Mouse (Mus musculus) midbrain, embryonic 10.5 days (tissue): ENCODE results near the gene Prtn3. TPM values are rescaled to one million over a fixed set of nuclear protein-coding genes. Genes with fewer than 3 reads are reported as not detected.
"Not testable (repeated sequence)": the region's sequence is repeated elsewhere in the genome, so short reads cannot be mapped to it uniquely, and the experiment has no call there.

Experiments used
- DNase-seq: peaks from one replicate; pipeline ENCODE4 v3.0.0-alpha.2; 2017; ENCODE audit warnings: low spot score
- H3K27ac ChIP-seq: fragments of 300-500 bp; sonication (generic); replicated peaks from 2 replicates; pipeline ENCODE4 v1.5.1; 2016; ENCODE audit warnings: mild to moderate bottlenecking
- H3K27me3 ChIP-seq: fragments of 300-500 bp; sonication (generic); 2 replicates; pipeline ENCODE4 v1.6.1; 2016; ENCODE audit warnings: low read depth, mild to moderate bottlenecking; ENCODE audit not compliant: poor library complexity, severe bottlenecking
- H3K36me3 ChIP-seq: fragments of 300-500 bp; sonication (generic); 2 replicates; pipeline ENCODE4 v1.6.1; 2016; ENCODE audit warnings: mild to moderate bottlenecking, moderate library complexity
- H3K4me1 ChIP-seq: fragments of 300-500 bp; sonication (generic); 2 replicates; pipeline ENCODE4 v1.6.1; 2016
- H3K4me3 ChIP-seq: fragments of 300-500 bp; sonication (generic); 2 replicates; pipeline ENCODE4 v1.5.1; 2016; ENCODE audit warnings: mild to moderate bottlenecking, moderate library complexity
- H3K9me3 ChIP-seq: fragments of 300-500 bp; sonication (generic); replicated peaks from 2 replicates; pipeline ENCODE4 v1.6.1; 2016; ENCODE audit warnings: mild to moderate bottlenecking
- WGBS: fragments of 180-500 bp; shearing (Covaris S2); methylation state at CpG from one replicate; pipeline ENCODE4 v1.1.7; 2016; 5-methylcytosine and 5-hydroxymethylcytosine counted together
- polyA plus RNA-seq: library from polyadenylated mRNA; unstranded; fragments of >200 nt; fragmentation: Nextera tagmentation; extraction: Ambion mirVana; gene quantifications from 2 replicates; pipeline ENCODE4 v1.2.1, GENCODE M21; 2016

The Prtn3 gene
- polyA plus RNA-seq, 1 experiment from 2014 or later: 8.0 TPM

DNA sequence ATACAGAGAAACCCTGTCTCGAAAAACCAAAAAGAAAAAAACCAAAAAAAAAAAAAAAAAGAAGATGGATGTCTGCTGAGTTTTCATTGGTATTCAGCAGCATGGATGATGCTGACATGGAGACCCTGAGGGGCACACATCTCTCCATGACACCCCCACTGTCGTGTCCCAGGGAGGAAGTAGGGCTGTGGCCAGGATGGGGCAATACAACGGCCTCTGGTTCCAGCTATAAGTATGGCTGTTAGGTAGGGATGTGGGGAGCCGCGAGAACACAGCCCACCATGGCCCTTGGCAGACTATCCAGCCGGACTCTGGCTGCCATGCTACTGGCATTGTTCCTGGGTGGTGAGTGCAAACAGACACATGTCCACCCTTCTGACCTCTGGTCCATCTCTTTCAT, 11.8 kb downstream of the Prtn3 start, which contains the start of gene Elane:
TSS of gene Elane (plus strand) at position 194 of the 400 bp plus-strand sequence.
- H3K27ac ChIP-seq: no peak within 1 kb of the TSS
- H3K9me3 ChIP-seq: no peaks in the 10 kb centered on the region
- no peak within 1 kb of the TSS for H3K4me3 ChIP-seq
- no peak for DNase-seq
- 88% methylated on average over 6 of the region's 6 CpGs for WGBS
- H3K27me3 ChIP-seq: peaks cover 54% of the 10 kb centered on the region
- no peaks in the 10 kb centered on the region for H3K36me3 ChIP-seq
- H3K4me1 ChIP-seq: peaks cover 21% of the 10 kb centered on the region

DNA sequence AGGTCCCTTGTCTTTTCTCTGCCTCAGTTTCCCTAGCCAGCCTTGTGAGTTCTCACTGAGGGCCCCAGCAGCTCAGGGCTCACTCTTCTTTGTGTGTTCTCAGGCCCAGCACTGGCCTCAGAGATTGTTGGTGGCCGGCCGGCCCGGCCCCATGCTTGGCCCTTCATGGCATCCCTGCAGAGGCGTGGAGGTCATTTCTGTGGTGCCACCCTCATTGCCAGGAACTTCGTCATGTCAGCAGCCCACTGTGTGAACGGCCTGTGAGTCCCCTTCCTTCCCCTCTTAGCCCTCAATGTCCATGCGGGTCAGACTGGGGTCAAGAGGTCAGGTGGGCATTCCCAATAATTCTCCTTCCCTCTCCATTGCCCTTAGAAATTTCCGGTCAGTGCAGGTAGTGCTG, 12.3 kb downstream of the Prtn3 start:
- WGBS: 84% methylated on average over 8 of the region's 8 CpGs
- Histone ChIP-seq H3K36me3 (no peaks in the 10 kb centered on the region), H3K4me3 (no peak overlapping the region), H3K27me3 (peaks cover 52% of the 10 kb centered on the region), H3K9me3 (no peaks in the 10 kb centered on the region), H3K4me1 (peaks cover 21% of the 10 kb centered on the region), H3K27ac (no peak overlapping the region)
- DNase-seq: no peak

DNA sequence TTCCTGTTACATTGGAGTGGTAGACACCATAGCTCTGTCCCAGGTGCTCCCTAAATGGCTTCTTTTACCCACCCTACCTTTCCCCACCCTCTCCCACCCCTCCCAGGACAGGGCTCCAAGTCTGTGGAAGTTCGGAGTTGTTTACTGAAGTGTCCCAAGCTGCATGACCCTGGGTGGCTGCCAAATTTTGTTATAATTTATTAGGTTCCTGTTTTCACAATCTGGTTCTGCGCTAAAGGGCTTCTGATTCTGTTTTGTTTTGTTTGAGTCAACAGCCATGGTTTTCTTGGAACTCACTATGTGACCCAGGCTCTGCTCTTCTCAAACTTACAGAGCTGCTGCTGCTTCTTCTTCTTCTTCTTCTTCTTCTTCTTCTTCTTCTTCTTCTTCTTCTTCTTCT, 15.1 kb downstream of the Prtn3 start:
- Histone ChIP-seq H3K27ac (no peak overlapping the region), H3K36me3 (peaks cover 6% of the 10 kb centered on the region; the same call in 1 of the 2 replicates), H3K4me1 (no peaks in the 10 kb centered on the region), H3K4me3 (no peak overlapping the region), H3K27me3 (peaks cover 29% of the 10 kb centered on the region), H3K9me3 (no peaks in the 10 kb centered on the region)
- WGBS: 97% methylated on average over 2 of the region's 2 CpGs
- DNase-seq: no peak

DNA sequence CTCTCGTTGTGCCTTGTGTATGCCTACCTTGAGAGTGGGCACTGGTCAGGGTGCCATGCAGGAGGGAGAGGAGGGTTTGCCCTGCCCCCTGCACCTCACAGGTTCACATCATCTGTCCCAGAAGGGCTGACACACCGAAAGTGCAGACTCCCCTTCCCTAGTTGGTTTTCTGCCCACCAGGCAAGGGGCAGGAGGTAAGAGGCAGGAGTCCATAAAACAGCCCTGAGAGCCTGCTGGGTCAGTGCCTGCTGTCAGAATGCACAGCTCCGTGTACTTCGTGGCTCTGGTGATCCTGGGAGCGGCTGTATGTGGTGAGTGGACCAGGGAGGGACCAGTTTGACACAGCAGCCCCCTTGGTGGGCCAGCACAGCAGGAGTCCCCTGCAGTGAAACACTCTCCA, 16.4 kb downstream of the Prtn3 start, which contains the start of gene Cfd:
TSS of gene Cfd (plus strand) at position 184 of the 400 bp plus-strand sequence.
- Histone ChIP-seq H3K4me3 (no peak within 1 kb of the TSS), H3K4me1 (no peaks in the 10 kb centered on the region), H3K9me3 (no peaks in the 10 kb centered on the region), H3K27me3 (peaks cover 29% of the 10 kb centered on the region), H3K27ac (no peak within 1 kb of the TSS), H3K36me3 (peaks cover 18% of the 10 kb centered on the region)
- no peak for DNase-seq
- 49% methylated on average over 5 of the region's 5 CpGs for WGBS

DNA sequence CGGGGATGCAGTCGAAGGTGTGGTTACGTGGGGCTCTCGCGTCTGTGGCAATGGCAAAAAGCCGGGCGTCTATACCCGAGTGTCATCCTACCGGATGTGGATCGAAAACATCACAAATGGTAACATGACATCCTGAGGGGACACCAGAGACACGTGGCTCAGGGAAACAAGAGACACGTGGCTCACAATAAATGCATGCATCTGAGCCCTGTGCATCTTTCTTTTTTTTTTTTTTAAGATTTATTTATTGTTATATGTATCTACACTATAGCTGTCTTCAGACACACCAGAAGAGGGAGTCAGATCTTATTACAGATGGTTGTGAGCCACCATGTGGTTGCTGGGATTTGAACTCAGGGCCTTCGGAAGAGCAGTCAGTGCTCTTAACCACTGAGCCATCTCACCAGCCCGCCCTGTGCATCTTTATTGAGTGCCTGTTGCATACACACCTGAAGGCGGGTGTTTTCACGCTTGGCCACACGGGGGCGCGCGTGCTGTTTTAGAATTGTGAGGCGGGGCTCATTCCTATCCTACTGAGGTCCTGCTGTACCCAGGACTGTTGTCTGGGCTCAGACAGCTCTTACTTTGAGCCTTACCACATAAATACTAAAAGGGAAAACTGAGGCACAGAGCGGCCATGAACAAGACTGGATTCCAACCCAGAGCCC, 18.3 kb downstream of the Prtn3 start:
- not testable (repeated sequence) for H3K9me3 ChIP-seq, H3K4me3 ChIP-seq, H3K27ac ChIP-seq, H3K4me1 ChIP-seq
- peak; percentile 84 for DNase-seq
- WGBS: 47% methylated on average over 22 of the region's 22 CpGs
- peaks cover 46% of the 10 kb centered on the region for H3K27me3 ChIP-seq
- peaks cover 37% of the 10 kb centered on the region for H3K36me3 ChIP-seq

DNA sequence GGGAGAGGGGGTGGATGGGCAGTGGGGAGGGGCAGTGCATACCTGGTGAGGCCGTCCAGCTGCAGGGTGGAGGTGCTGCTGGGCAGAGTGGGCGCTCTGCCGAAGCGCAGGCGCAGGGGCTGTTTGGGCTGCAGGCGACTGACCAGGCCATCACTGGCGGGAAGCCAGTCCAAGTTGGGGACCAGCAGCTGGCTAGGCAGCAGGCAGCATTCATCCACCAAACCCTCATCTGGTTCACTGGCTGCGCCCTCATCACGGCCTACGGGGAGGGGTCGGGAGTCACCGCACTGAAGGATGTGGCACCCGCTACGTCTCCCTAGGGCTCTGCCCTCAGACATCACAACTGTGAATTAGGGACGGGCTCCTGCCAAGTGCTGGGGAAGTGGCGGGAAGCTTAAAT, 22.0 kb downstream of the Prtn3 start:
- Histone ChIP-seq H3K27me3 (peaks cover 60% of the 10 kb centered on the region), H3K4me1 (peaks cover 21% of the 10 kb centered on the region), H3K9me3 (no peaks in the 10 kb centered on the region), H3K27ac (no peak overlapping the region), H3K36me3 (peaks cover 62% of the 10 kb centered on the region), H3K4me3 (no peak overlapping the region)
- DNase-seq: no peak
- 95% methylated on average over 16 of the region's 16 CpGs for WGBS

DNA sequence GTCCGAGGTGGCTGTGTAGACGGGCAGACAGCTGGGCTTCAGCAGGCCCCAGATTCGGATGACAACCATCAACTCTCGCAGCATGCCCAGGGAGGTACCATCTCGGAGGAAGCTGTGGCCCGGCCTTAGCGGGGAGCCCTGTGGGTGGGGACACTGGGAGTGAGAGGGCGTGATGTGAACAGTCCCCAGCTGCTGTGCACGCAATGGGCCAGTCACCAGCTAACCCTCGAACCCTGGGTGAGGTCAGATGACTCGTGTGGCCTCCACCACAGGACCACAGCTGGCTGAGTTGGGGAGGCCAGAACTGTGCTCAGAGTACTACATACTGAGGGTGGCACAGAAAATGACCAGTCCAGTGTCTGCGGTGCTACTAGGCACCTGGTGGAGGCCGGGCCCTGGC, 22.5 kb downstream of the Prtn3 start:
- peaks cover 62% of the 10 kb centered on the region for H3K27me3 ChIP-seq
- WGBS: 92% methylated on average over 13 of the region's 13 CpGs
- no peak for DNase-seq
- no peak overlapping the region for H3K27ac ChIP-seq
- H3K36me3 ChIP-seq: peaks cover 68% of the 10 kb centered on the region
- H3K9me3 ChIP-seq: no peaks in the 10 kb centered on the region
- H3K4me1 ChIP-seq: peaks cover 26% of the 10 kb centered on the region
- no peak overlapping the region for H3K4me3 ChIP-seq

DNA sequence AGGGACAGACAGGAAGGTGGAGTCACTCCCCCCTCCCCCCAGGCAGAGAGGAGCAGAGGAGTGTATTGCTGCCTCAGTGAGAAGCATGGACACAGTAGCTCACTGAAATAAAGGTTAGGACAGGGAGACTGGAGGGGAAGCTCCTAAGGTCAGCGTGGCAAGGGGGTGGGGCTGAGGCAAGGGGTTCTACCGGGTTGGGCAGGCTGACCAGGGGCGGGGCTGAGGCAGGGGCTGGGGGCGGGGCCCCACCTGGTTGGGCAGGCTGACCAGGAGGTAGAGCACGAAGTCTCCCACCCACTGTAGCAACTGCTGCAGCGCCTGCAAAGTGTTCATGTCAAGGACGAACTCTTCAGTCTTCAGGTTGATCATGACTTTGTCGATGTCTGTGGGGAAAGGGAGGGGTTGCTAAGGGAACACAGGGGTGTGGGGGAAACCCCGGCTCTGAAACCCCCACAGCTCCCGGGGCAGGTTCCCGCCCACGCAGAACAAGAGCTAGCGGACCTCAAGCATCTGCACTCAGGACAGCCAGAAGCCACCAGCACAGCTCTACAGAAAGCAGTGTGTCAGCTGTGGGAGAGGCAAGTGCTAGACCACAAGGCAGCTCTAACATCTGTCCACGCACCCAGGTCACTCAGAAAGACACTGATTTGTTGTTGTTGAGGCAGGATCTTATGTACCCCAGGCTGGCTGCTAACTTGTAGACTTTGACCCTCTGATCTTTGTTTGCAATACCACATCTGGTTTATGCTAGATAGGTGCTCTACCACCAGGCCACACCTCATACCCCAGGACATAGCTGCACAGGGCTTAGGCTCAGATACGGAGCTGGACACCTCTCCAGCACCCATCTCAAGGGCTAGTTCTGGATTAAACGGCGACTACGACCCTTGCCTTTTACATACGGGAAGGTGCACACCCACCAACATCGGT, 23.3 kb downstream of the Prtn3 start:
- H3K9me3 ChIP-seq: no peaks in the 10 kb centered on the region
- peaks cover 69% of the 10 kb centered on the region for H3K27me3 ChIP-seq
- DNase-seq: no peak
- H3K4me1 ChIP-seq: peaks cover 32% of the 10 kb centered on the region
- WGBS: 54% methylated on average over 20 of the region's 20 CpGs
- peaks cover 74% of the 10 kb centered on the region for H3K36me3 ChIP-seq
- no peak overlapping the region for H3K4me3 ChIP-seq
- H3K27ac ChIP-seq: no peak overlapping the region

DNA sequence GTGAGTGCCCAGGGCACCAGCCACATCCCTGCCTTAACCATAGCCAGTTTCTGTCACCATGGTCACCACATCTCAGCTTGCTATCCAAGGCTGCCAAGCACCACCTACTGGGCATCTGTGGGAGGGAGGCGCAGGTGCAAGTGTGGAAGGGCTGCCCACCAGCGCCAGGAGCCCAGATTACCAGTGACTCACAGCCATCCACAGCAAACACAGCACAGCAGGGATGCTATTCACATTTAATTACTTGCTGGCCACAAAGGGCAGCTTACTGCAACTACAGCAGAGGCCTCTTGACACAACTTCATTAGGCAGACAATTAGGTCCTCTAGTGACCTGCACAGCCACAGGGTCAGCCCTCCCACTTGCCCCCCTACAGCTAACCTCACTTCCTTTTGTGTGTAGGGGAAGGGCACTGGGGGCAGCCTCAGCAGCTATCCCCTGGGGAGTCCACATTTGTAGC, 26.7 kb downstream of the Prtn3 start:
- Histone ChIP-seq H3K36me3 (peaks cover 86% of the 10 kb centered on the region), H3K27me3 (peaks cover 82% of the 10 kb centered on the region), H3K27ac (no peak overlapping the region), H3K4me3 (no peak overlapping the region), H3K9me3 (no peaks in the 10 kb centered on the region), H3K4me1 (peaks cover 33% of the 10 kb centered on the region)
- peak; percentile 51 for DNase-seq
- 13% methylated on average over 2 of the region's 2 CpGs for WGBS

DNA sequence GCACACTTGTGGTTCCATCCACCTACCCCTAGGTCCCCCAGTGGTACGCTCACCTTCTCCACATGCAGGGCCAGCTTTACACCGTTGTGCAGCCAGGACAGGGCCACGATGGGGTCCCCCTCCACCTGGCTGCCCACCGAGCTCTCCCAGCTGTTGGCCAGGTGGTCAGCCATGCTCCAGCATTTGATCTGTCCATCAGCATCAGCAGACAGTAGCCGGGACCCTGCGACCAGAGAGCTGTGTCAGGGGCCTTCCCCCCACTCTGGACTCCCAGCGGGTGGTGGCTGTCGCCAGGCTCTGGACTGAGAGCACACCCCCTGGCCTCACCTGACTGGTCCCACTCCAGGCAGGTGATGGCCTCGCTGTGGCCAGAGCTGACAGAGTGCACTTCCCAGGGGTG, 32.4 kb downstream of the Prtn3 start:
- Histone ChIP-seq H3K4me3 (no peak overlapping the region), H3K27ac (no peak overlapping the region), H3K9me3 (no peaks in the 10 kb centered on the region), H3K27me3 (peaks cover 39% of the 10 kb centered on the region), H3K36me3 (peaks cover 70% of the 10 kb centered on the region), H3K4me1 (peaks cover 32% of the 10 kb centered on the region)
- DNase-seq: no peak
- 91% methylated on average over 9 of the region's 9 CpGs for WGBS

DNA sequence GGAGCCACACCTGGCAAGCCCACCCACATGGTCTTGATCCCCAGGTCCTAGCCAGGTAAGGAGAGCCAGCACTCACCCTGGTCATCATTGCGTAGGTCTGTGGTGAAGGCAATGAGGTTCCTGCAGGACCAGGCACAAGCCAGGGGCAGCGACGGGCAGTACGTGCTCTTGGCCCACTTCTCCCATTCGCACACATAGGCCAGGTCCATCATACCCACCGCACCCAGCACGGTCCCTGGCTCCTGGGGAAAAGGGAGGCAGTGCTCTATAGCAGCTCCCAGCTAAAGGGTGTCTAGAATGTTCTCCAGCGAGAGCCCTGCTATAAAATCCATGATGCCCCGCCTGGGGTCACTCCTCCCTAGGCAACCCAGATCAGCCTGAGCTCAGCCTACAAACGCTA, 33.1 kb downstream of the Prtn3 start:
- H3K4me1 ChIP-seq: peaks cover 27% of the 10 kb centered on the region
- peak overlapping the region; percentile 83; the same call in 1 of the 2 replicates for H3K4me3 ChIP-seq
- no peak for DNase-seq
- H3K9me3 ChIP-seq: no peaks in the 10 kb centered on the region
- peaks cover 33% of the 10 kb centered on the region for H3K27me3 ChIP-seq
- H3K27ac ChIP-seq: 0 out of 2 replicates have a peak overlapping the region, but pooled peaks have one; percentile 100
- H3K36me3 ChIP-seq: peaks cover 71% of the 10 kb centered on the region
- WGBS: 96% methylated on average over 10 of the region's 10 CpGs

DNA sequence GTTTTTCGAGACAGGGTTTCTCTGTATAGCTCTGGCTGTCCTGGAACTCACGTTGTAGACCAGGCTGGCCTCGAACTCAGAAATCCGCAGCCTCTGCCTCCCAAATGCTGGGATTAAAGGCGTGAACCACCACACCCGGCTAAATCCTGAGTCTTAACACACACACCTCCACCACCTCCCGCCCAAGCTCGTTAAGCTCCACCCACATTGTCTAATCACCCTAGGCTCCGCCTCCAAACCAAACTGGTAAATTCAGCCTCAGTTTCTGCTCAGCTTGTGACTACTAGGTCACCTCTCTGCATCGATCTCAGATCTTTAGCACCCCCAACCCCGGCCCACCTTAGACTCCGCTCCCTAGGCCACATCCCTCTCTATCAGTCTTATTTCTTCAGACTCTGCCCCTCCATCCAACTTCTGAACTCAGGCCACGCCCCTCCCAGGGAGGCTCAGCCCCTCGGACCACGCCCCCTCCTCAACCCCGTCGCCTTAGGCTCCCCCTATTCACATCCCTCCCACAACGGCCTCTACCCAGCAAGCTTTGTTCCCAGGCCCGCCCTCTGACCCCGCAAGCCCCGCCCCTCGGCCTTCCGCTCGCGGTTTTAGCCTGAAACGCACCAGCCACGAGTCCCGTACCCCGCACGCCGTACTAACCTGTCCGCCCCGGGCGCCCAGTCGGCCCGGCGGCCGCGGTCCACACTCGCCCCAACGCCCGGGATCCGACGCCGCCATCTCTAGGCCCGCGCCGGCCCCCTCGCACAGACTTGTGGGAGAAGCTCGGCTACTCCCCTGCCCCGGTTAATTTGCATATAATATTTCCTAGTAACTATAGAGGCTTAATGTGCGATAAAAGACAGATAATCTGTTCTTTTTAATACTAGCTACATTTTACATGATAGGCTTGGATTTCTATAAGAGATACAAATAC, 34.2 kb downstream of the Prtn3 start, which contains the start of gene Med16:
TSS of gene Med16 (minus strand) at position 757 of the 925 bp plus-strand sequence.
- peak; percentile 98 for DNase-seq
- Histone ChIP-seq H3K4me3 (peak within 1 kb of the TSS; percentile 83), H3K4me1 (peaks cover 24% of the 10 kb centered on the region), H3K36me3 (peaks cover 70% of the 10 kb centered on the region), H3K27me3 (peaks cover 23% of the 10 kb centered on the region), H3K27ac (peak within 1 kb of the TSS; percentile 100), H3K9me3 (no peaks in the 10 kb centered on the region)
- WGBS: 2% methylated on average over 52 of the region's 52 CpGs
